Mouse (Mus musculus) adipose tissue, adult 10 weeks (tissue): ENCODE data around the gene Tas2r144. TPM values are rescaled to one million over a fixed set of nuclear protein-coding genes. Genes with fewer than 3 reads are reported as not detected.

Experiments used
- polyA plus RNA-seq: library from polyadenylated mRNA; stranded (reverse); fragments of 350-450 nt; fragmentation: Illumina TruSeq; extraction: RNeasy Lipid Tissue Mini Kit (QIAGEN cat#74804); gene quantifications from one replicate; pipeline ENCODE4 v1.2.3, GENCODE M21; 2014; ENCODE audit warnings: low read depth, low replicate concordance

The Tas2r144 gene
- not detected for polyA plus RNA-seq

GRCm38 (mm10) chr6:42215028-42215427 is at the start of gene Tas2r144:
Gene Tas2r144, plus strand, starts transcription at chr6:42215328.

GRCm38 (mm10) chr6:42245711-42246353 is 30.7 kb downstream of the Tas2r144 start, which contains the start of gene Gstk1:
Gene Gstk1, plus strand, starts transcription at chr6:42245935.

GRCm38 (mm10) chr6:42261524-42262170 is 46.5 kb downstream of the Tas2r144 start, which contains the start of gene Tmem139:
Gene Tmem139, plus strand, starts transcription at chr6:42261970.

GRCm38 (mm10) chr6:42264626-42265312 is 49.6 kb downstream of the Tas2r144 start, which contains the start of gene Casp2:
Gene Casp2, plus strand, starts transcription at chr6:42264985.

Other genes starting within 250 kb of the Tas2r144 start
- not detected for gene Sval3, start 247.2 kb upstream of the Tas2r144 start, polyA plus RNA-seq
- not detected for gene Sva, start 176.9 kb upstream of the Tas2r144 start, polyA plus RNA-seq
- not detected for gene Tas2r139, start 74.4 kb upstream of the Tas2r144 start, polyA plus RNA-seq
- 79.9 TPM for gene Gstk1, start 30.6 kb downstream of the Tas2r144 start, polyA plus RNA-seq
- gene Tmem139, start 46.6 kb downstream of the Tas2r144 start, polyA plus RNA-seq = 15.8 TPM
- gene Casp2, start 49.7 kb downstream of the Tas2r144 start, polyA plus RNA-seq = 22.0 TPM
- gene Clcn1, start 71.4 kb downstream of the Tas2r144 start, polyA plus RNA-seq = 0.41 TPM
- 0.51 TPM for gene Fam131b, start 109.3 kb downstream of the Tas2r144 start, polyA plus RNA-seq
- 88.0 TPM for gene Zyx, start 134.3 kb downstream of the Tas2r144 start, polyA plus RNA-seq
- gene Epha1, start 157.9 kb downstream of the Tas2r144 start, polyA plus RNA-seq = 14.2 TPM
- not detected for gene Tas2r143, start 184.9 kb downstream of the Tas2r144 start, polyA plus RNA-seq
- not detected for gene Tas2r135, start 190.1 kb downstream of the Tas2r144 start, polyA plus RNA-seq
- gene Tas2r126, start 219.2 kb downstream of the Tas2r144 start, polyA plus RNA-seq = not detected
- not detected for gene Olfr458, start 249.9 kb downstream of the Tas2r144 start, polyA plus RNA-seq